Mouse (Mus musculus) heart, adult 8-10 months (tissue): ENCODE results near the gene Tmem19. TPM values are rescaled to one million over a fixed set of nuclear protein-coding genes. Genes with fewer than 3 reads are reported as not detected.

Experiments
- DNase-seq: peaks from one replicate; pipeline ENCODE4 v3.0.0; 2022; ENCODE audit warnings: low spot score
- total RNA-seq, 4 experiments: library from RNA; stranded (reverse); gene quantifications; 2 replicates each; pipeline ENCODE4 v1.2.4; 2022

The Tmem19 gene
- total RNA-seq, 4 experiments from 2014 or later: 9.9 to 12.7 (median 11.3) TPM

GRCm38 (mm10) chr10:115311263-115311965 lies 50.9 kb downstream of the Tmem19 start:
- no peak for DNase-seq

GRCm38 (mm10) chr10:115309191-115309590 lies 53.1 kb downstream of the Tmem19 start:
- no peak for DNase-seq

- DNase-seq: no peak
Observed at GRCm38 (mm10) chr10:115307331-115307875, 54.9 kb downstream of the Tmem19 start.

- DNase-seq: no peak
Observed at GRCm38 (mm10) chr10:115298683-115299082, 63.6 kb downstream of the Tmem19 start.

- no peak for DNase-seq
Observed at GRCm38 (mm10) chr10:115297582-115297981, 64.7 kb downstream of the Tmem19 start.

- no peak for DNase-seq
Observed at GRCm38 (mm10) chr10:115296401-115296935, 65.8 kb downstream of the Tmem19 start.

GRCm38 (mm10) chr10:115295162-115295561 lies 67.1 kb downstream of the Tmem19 start:
- no peak for DNase-seq

- DNase-seq: no peak
Observed at GRCm38 (mm10) chr10:115294715-115295114, 67.6 kb downstream of the Tmem19 start.

GRCm38 (mm10) chr10:115293946-115294345 lies 68.4 kb downstream of the Tmem19 start:
- no peak for DNase-seq

GRCm38 (mm10) chr10:115290671-115291070 lies 71.6 kb downstream of the Tmem19 start:
- no peak for DNase-seq

Other genes starting within 250 kb of the Tmem19 start
- not detected for gene Tph2, start 177.5 kb downstream of the Tmem19 start, total RNA-seq
- 10 to 100 TPM; 40.3 to 59.3 (median 47.3) TPM for gene Tbc1d15, start 111.0 kb downstream of the Tmem19 start, total RNA-seq
- gene Rab21, start 46.9 kb downstream of the Tmem19 start, total RNA-seq: 10 to 100 TPM; 74.8 to 90.9 (median 80.1) TPM
- 10 to 100 TPM in 1 of 4 experiments, 1 to 10 TPM in 3; 5.2 to 10.6 (median 7.1) TPM for gene Thap2, start 21.9 kb upstream of the Tmem19 start, total RNA-seq
- gene Zfc3h1, start 22.5 kb upstream of the Tmem19 start, total RNA-seq: 10 to 100 TPM; 11.2 to 14.3 (median 13.8) TPM
- not detected for gene A930009A15Rik, start 207.5 kb upstream of the Tmem19 start, total RNA-seq
- not detected for gene Lgr5, start 225.3 kb upstream of the Tmem19 start, total RNA-seq